Mouse (Mus musculus) erythroid progenitor cell, adult 5-6 weeks (primary cell): ENCODE measurements around the gene Snrpb2. TPM values are rescaled to one million over a fixed set of nuclear protein-coding genes. Genes with fewer than 3 reads are reported as not detected.

ENCODE experiments used
- ATAC-seq: replicated peaks from 2 replicates; pipeline ENCODE4 v1.8.0; 2016; ENCODE audit warnings: moderate number of reproducible peaks, mild to moderate bottlenecking, moderate TSS enrichment, inconsistent platforms; ENCODE audit not compliant: poor library complexity, low FRiP score, severe bottlenecking
- total RNA-seq, 2 experiments: library from RNA; stranded (forward) in 1 of 2; stranded (reverse) in 1 of 2; fragments of 150-400 nt in 1 of 2; fragments of 186-747, 209-891 nt in 1 of 2; gene quantifications; 2 replicates each; pipeline versions ENCODE4 v1.2.3 to v1.2.4; 2015 to 2017; ENCODE audit warnings: low replicate concordance in 2 of 2

Snrpb2 gene
- total RNA-seq (2015; ENCODE audit: low replicate concordance): 30.2 and 30.6 TPM in 2 replicates
- 6.9 and 24.4 TPM in 2 replicates for total RNA-seq (2017; ENCODE audit: low replicate concordance)

DNA sequence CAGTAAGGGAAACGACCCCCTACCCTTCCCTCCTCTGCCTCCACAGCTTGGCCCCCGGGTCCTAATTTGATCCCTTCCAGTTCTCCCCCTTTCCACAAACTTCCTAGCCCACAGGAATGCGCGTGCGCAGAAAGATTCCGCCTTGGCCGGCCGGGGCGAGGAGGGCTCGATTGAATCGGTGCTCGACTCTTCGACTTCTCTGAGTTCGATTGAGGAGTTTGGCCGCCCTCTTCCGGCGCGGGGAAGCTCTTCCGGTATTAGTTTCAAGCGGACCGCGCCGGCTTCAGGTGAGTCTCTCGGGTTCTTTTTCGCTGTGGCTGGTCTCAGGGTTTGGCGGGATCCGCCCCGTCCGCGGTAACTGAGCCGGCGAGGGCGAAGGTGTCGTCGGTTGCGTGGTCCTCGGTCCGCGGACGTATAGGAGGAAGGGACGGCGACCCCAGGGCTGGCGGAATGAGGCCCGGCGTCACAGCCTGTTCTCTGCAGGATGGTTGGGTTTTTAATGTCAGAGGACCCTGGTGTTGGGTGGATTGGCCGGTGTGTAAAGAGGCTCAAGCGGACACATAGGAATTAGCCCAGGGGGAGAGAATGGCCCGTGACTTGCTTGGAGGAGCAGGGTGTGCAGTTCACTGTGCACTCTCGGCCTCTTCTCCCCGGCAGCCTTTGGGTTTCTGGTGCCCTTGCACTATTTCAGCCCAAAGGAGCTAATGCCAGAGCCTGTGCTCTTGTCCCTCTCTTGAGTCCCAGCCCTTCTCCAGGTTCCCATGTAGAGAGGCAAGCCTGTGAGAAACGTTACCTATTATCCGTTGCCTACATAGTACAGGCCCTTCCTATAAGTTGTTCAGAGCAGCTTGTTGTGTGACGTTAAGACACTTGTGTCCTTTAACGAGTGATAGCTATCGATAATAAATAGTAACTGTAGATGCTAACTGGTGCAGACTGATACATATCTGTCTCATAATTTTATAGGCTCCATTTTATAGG is at the start of gene Snrpb2:
TSS of gene Snrpb2 (plus strand) at position 228 of the 981 bp plus-strand sequence.
- peak; percentile 91 for ATAC-seq

DNA sequence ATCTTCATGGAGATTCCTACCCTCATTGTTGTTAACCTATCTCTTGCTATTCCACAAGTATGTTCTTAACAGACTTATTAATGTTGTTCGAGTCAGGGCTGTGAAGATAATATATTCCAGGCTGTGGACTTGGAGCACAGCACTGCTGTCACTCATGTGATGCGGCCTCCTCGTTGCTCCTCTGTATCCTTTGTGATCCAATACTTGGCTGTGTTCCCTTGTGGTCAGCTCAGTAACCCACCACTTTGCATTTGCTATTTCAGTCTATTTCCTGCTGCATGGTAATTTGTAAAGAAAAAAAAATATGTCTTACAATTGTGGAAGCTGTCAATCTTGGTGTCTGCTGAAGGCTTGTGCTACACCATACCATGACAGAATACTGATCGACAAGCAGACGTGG is 49.8 kb upstream of the Snrpb2 start:
- no peak for ATAC-seq

DNA sequence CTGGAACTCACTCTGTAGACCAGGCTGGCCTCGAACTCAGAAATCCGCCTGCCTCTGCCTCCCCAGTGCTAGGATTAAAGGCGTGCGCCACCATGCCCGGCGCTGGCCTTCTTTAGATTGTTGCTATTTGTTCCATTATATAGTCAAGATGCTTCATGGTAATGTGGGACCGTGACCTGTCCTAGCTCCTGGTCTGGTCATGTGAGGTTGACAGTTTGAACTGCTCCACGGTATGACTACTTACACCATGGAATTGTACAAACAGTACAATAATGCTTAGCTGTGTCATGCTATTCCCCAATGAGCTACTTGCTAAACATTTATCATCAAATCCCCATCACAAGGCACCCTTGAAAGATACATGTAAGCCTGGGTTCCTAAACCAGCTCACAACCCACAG is 44.8 kb upstream of the Snrpb2 start:
- no peak for ATAC-seq

DNA sequence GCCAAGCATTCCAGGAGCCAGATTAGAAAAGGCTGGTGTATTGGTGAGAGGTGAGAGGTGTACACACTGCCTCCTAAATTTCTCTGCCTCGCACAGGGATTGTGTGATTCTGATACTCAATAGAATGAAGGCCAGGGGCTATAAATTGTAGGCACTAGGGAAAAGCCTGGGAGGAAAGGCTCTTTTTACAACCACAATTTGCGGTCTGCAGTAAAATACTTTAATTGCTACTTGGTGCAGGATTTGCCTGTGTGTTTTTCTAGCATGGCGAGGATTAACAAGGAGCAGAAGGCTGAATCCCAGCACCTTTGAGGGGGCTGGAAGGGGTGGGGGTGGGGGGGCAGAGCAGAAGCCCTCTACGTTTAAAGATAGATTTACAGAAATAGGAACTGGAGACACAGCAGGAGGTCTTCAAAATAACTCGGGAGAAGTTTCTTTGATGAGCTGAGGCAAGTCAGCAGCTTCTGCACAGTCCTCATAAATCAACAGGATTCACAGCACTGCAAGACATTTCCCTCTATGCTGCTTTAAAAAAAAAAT is 44.2 kb upstream of the Snrpb2 start:
- ATAC-seq: no peak

DNA sequence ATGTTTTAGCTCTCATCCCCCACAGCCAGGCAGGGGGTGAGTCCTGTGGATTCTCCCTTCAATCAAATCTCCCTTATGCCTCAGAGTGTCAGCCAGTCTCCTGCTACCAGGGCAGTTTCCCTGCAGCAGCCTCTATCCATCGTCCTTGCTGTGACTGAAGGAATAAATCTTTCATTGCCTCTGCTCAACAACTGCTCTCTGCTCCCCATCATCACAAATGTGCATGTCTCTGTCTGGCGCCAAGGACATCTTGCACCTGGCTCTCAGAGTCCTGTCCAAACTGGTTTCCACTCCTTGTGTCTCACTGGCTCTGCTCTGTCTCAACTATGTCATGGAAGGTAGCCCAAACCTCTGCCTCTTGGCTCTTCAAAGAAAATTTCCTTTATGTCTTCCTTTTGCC is 43.1 kb upstream of the Snrpb2 start:
- ATAC-seq: no peak

DNA sequence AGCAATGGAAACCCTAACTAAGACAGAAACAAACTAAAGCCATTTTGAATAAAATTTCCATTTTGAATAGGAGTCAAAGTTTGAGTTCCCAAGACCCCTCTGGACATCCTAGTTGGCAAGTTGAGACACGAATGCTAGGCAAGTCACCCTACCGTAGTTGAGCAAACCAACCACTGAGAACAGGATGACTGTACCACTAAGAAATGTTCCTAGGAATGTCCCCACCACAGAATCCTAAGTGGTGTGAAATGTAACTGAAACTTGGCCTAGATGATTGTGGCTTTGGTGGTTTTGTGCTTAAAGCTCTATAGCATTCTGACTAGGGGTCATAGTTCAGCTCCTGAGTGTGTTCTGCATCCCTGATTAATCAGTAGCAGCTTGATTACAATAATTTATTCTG is 39.5 kb upstream of the Snrpb2 start:
- no peak for ATAC-seq

GRCm38 (mm10) chr2:143024226-143024625 is 38.6 kb upstream of the Snrpb2 start:
- no peak for ATAC-seq

DNA sequence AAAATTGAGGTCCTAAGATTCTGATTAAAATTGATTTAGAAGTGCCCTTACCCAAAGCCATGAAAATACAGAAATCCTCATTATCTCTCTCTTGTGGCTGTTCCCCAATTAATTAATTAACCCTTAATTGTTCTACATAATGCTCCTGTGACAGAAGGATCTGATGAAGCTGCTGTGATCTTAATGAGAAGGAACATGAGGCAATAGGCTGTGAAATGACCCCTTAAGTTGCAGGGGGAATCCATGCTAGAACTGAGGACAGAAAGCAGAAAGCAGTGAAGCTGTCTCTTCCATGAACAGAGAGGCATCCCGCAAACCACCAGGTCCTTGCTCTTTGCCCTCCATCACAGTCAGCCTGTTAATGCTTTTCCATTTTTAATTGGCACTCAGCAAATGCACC is 31.6 kb upstream of the Snrpb2 start:
- ATAC-seq: no peak

DNA sequence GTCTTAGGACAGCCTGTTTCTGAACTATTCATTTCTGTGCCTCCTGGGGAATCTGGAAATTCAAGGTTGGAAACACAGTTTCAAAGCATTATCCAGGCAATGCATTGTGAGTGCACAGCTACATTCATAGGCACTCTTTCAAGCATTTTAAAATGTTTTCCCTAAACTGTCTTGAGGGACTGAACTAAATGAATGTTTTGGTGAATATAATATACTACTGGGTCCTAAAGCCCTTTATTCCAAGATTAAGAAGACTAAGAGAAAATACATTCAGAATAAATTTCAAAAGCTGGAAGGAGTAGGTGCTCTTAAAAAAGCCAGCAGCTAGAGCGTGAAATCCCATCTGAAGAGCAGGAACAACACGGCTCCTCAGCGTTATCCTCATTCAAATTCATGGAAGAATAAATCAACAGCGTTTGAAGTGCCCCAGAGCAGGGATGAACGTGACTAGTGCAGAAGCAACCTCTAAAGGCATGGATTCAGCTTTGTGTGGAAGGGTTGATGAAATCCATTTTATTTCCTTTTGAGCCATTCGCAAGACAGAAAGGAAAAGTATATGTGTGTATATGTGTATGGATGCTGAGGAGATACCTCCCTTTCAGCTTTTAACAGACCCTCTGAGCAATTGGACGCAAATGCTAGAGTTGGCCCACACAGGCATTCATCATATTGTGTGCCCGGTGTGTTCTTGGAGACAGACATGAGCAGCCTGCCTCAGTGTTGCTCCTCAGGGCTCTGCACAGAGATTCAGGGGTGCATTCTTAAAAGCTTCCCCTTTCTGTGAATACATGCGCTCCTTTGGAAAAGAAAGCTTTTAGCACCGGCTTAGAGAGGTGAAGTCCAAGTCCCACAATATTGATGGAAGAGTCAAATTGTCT is 30.2 kb upstream of the Snrpb2 start:
- ATAC-seq: no peak

GRCm38 (mm10) chr2:143034350-143035085 is 28.3 kb upstream of the Snrpb2 start:
- ATAC-seq: no peak

- ATAC-seq: no peak
Observed at GRCm38 (mm10) chr2:143035086-143035593, 27.7 kb upstream of the Snrpb2 start.

DNA sequence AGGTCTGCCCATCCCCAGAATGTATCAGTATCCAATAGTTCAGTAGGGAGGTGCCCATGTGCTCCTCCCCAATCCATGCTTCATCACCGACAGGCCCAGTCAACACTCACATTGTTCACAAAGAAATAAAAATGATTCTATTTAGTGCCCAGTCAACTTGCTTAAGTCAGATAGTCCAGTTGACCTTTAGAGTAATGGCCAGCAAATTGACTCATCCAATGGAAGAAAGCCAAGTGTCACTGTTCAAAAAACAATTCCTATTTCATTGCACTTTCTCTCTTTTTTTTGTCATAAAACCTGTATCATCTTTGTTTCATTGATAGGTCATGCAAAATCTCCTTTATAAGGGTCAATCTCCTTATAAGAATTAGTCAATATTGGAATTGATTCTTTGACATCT is 21.2 kb upstream of the Snrpb2 start:
- no peak for ATAC-seq

DNA sequence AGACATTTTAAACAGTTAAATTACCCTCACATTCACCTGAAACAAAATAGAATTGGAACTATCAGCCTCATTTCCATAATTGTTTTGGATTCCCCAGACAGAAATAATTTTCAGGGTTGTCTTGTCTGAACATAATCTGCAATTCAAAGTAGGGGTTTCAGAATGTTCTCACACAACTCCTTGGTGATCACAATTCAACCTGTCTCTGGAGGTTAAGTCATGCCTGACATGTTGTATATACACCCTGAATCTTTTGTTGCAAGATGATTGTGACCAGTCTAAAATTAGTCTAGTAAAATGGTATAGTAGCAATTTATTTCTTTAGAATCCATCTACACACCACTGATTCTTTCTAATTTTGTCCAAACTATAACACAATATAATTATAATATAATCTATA is 7.6 kb upstream of the Snrpb2 start:
- ATAC-seq: no peak

GRCm38 (mm10) chr2:143056736-143057135 is 6.1 kb upstream of the Snrpb2 start:
- no peak for ATAC-seq

- ATAC-seq: 0 out of 2 replicates have a peak, but pooled peaks have one; percentile 15
Observed at GRCm38 (mm10) chr2:143062432-143062811, 417 bp upstream of the Snrpb2 start.

- no peak for ATAC-seq
Observed at GRCm38 (mm10) chr2:143065914-143066313, 3.1 kb downstream of the Snrpb2 start.

DNA sequence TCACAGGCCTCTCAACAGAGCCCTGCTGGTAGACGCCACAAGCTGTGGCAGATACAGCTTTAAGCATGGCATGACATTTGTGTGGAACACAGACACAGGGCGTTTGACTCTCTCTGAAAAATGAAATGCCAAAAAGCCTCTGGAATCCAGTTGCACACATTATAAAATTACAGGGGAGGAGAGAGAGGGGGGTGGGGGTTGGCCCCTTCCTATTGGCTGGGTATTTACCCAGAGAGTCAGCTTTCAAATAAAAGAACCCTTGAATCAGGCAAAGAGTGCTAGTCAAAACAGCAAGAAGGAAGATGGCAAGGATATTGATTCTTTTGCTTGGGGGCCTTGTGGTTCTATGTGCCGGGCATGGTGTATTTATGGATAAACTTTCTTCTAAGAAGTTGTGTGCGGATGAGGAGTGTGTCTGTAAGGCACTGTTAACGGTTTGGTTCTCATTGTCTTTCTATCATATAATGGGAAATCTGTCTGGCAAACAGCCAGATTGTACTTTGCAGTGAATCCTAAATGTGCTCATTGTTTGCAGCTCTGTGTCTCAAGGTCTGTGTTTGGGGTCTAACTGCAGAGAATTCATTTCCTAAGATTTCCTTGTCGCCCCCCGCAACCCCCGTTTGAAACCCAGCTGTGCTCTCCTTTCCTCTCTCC is 15.5 kb downstream of the Snrpb2 start, which contains the start of gene Otor:
TSS of gene Otor (plus strand) at position 276 of the 654 bp plus-strand sequence.
- ATAC-seq: no peak

- ATAC-seq: no peak
Observed at GRCm38 (mm10) chr2:143081693-143082092, 18.9 kb downstream of the Snrpb2 start.
